In genomic region chr17:25036183-25036582, GRCm38 (mm10) we compare ENCODE assay signal across 10 mouse cellular contexts. TPM values are rescaled to one million over a fixed set of nuclear protein-coding genes. Genes with fewer than 3 reads are reported as not detected.
DNase-seq lines count a peak whose midpoint lies in the region; ATAC-seq and TF ChIP-seq lines count a peak whose summit lies in the region.
"Had no signal": no experiment of that assay in that cellular context is flagged by ENCODE, and none has a peak within 500 bp of the region (broad histone marks: within the 10 kb centered on the region; RNA-seq: fewer than 3 reads in every experiment).

No protein-coding gene starts in this region.

- no peak for TF ChIP-seq POLR2A in spleen, adult 2 months (IDR thresholded peaks at IDR 0.05; ENCODE audit: low read depth, low read length)

- WGBS in hindbrain, embryonic 13.5 days: 68% methylated on average over 4 of the region's 4 CpGs
- WGBS in hindbrain, embryonic 12.5 days: 68% methylated on average over 4 of the region's 4 CpGs
- 88% methylated on average over 4 of the region's 4 CpGs for WGBS in spleen, adult 2 months
- WGBS in stomach, postnatal 0 days: 62% methylated on average over 4 of the region's 4 CpGs

- peak; percentile 61; the same call in 1 of the 2 replicates for TF ChIP-seq CTCF in spleen, adult 2 months (IDR thresholded peaks at IDR 0.05; ENCODE audit: extremely low read depth, insufficient read depth, insufficient read length, insufficient replicate concordance)
- TF ChIP-seq CTCF in stomach, postnatal 0 days (IDR thresholded peaks at IDR 0.05; ENCODE audit: low read depth): peak; percentile 65

- H3K4me1 ChIP-seq in hindbrain, embryonic 13.5 days (replicated peaks): no peaks in the 10 kb centered on the region
- H3K4me1 ChIP-seq in hindbrain, embryonic 12.5 days: no peaks in the 10 kb centered on the region
- no peaks in the 10 kb centered on the region; the same call in 1 of the 2 replicates for H3K4me1 ChIP-seq in spleen, adult 2 months (ENCODE audit: control insufficient read depth, insufficient read depth, insufficient read length)
- no peaks in the 10 kb centered on the region for H3K4me1 ChIP-seq in stomach, postnatal 0 days (replicated peaks; ENCODE audit: control insufficient read depth, insufficient read depth)

- peak; percentile 22 to 43 for DNase-seq in spleen, adult 2 months (ENCODE audit: low read depth in 1 of 2, low spot score in 2 of 2)
- no peak for DNase-seq in spleen, postnatal 14 days (ENCODE audit: low spot score in 2 of 2)
- peak; percentile 20 for DNase-seq in c-Kit-positive CD71-positive TER-119-negative erythroid progenitor cells, embryonic 14.5 days (ENCODE audit: low read depth)
- no peak for DNase-seq in stomach, postnatal 0 days (ENCODE audit: low spot score)
- no peak for DNase-seq in thymus, adult 18-20 months
- DNase-seq: adrenal gland, adult 8-10 months had no signal

- H3K4me2 ChIP-seq in hindbrain, embryonic 13.5 days: no peak overlapping the region
- no peak overlapping the region for H3K4me2 ChIP-seq in hindbrain, embryonic 12.5 days (replicated peaks)
- H3K4me2 ChIP-seq in stomach, postnatal 0 days (replicated peaks; ENCODE audit: low read depth): no peak overlapping the region
- H3K4me2 ChIP-seq: hindbrain, embryonic 14.5 days had no signal

- no peaks in the 10 kb centered on the region for H3K27me3 ChIP-seq in hindbrain, embryonic 13.5 days
- no peaks in the 10 kb centered on the region for H3K27me3 ChIP-seq in hindbrain, embryonic 12.5 days
- no peaks in the 10 kb centered on the region for H3K27me3 ChIP-seq in spleen, adult 2 months (ENCODE audit: control insufficient read depth, insufficient read depth, low read length)
- no peaks in the 10 kb centered on the region for H3K27me3 ChIP-seq in stomach, postnatal 0 days (ENCODE audit: control insufficient read depth, insufficient read depth, low read length)

- no peak overlapping the region for H3K27ac ChIP-seq in hindbrain, embryonic 13.5 days
- no peak overlapping the region for H3K27ac ChIP-seq in hindbrain, embryonic 12.5 days
- H3K27ac ChIP-seq in spleen, adult 2 months (ENCODE audit: insufficient read depth, low read length): no peak overlapping the region
- H3K27ac ChIP-seq in stomach, postnatal 0 days (replicated peaks): no peak overlapping the region
- H3K27ac ChIP-seq: hindbrain, embryonic 14.5 days had no signal

- no peak overlapping the region for H3K4me3 ChIP-seq in hindbrain, embryonic 13.5 days
- no peak overlapping the region for H3K4me3 ChIP-seq in hindbrain, embryonic 12.5 days
- H3K4me3 ChIP-seq in spleen, adult 2 months (ENCODE audit: extremely low read depth, insufficient read depth, insufficient read length): no peak overlapping the region
- no peak overlapping the region for H3K4me3 ChIP-seq in stomach, postnatal 0 days (ENCODE audit: low read depth, low read length)

- no peak for ATAC-seq in hindbrain, embryonic 13.5 days (ENCODE audit: low FRiP score)
- ATAC-seq in hindbrain, embryonic 12.5 days (ENCODE audit: low FRiP score): no peak
- no peak for ATAC-seq in stomach, postnatal 0 days (ENCODE audit: low FRiP score, low TSS enrichment)
- ATAC-seq: forebrain, embryonic 14.5 days had no signal

- peak overlapping the region; percentile 24; the same call in 1 of the 2 replicates for H3K9ac ChIP-seq in hindbrain, embryonic 13.5 days
- H3K9ac ChIP-seq in hindbrain, embryonic 12.5 days: no peak overlapping the region
- H3K9ac ChIP-seq in stomach, postnatal 0 days (ENCODE audit: low read length): no peak overlapping the region
- H3K9ac ChIP-seq: hindbrain, embryonic 14.5 days had no signal

- no peak for TF ChIP-seq EP300 in stomach, postnatal 0 days (optimal IDR thresholded peaks at IDR 0.05)

- H3K9me3 ChIP-seq in hindbrain, embryonic 13.5 days: no peaks in the 10 kb centered on the region
- no peaks in the 10 kb centered on the region for H3K9me3 ChIP-seq in hindbrain, embryonic 12.5 days (replicated peaks)
- no peaks in the 10 kb centered on the region for H3K9me3 ChIP-seq in stomach, postnatal 0 days (ENCODE audit: control insufficient read depth, low read length)

- peaks cover 77% of the 10 kb centered on the region for H3K36me3 ChIP-seq in hindbrain, embryonic 13.5 days
- H3K36me3 ChIP-seq in hindbrain, embryonic 12.5 days: peaks cover 50% of the 10 kb centered on the region
- peaks cover 2% of the 10 kb centered on the region; the same call in 1 of the 2 replicates for H3K36me3 ChIP-seq in spleen, adult 2 months (ENCODE audit: control insufficient read depth, insufficient read depth, low read length)
- peaks cover 13% of the 10 kb centered on the region for H3K36me3 ChIP-seq in stomach, postnatal 0 days (ENCODE audit: control insufficient read depth, insufficient read depth, low read length)

RNA-seq across cellular contexts. Expression of gene Ift140, which starts 20.3 kb away (rescaled TPM):
- polyA plus RNA-seq in hindbrain, embryonic 13.5 days (2015; fragmentation: Nextera tagmentation; extraction: Ambion mirVana): 18.3 and 18.8 TPM in 2 replicates
- 26.7 and 27.6 TPM in 2 replicates for polyA plus RNA-seq in hindbrain, embryonic 12.5 days (2016; fragmentation: Nextera tagmentation; extraction: Ambion mirVana)
- polyA plus RNA-seq in spleen, adult 2 months (2012; rRNA removed): 31.5 and 33.2 TPM in 2 replicates
- polyA plus RNA-seq in stomach, postnatal 0 days (2015; fragmentation: Nextera tagmentation; extraction: Ambion mirVana): 4.1 and 4.2 TPM in 2 replicates

RNA-seq across cellular contexts. Expression of gene Cramp1l, which starts 20.6 kb away (rescaled TPM):
- 6.3 and 7.1 TPM in 2 replicates for polyA plus RNA-seq in hindbrain, embryonic 13.5 days (2015; fragmentation: Nextera tagmentation; extraction: Ambion mirVana)
- 13.8 and 13.9 TPM in 2 replicates for polyA plus RNA-seq in hindbrain, embryonic 12.5 days (2016; fragmentation: Nextera tagmentation; extraction: Ambion mirVana)
- 12.6 and 15.3 TPM in 2 replicates for polyA plus RNA-seq in spleen, adult 2 months (2012; rRNA removed)
- 2.2 and 2.8 TPM in 2 replicates for polyA plus RNA-seq in stomach, postnatal 0 days (2015; fragmentation: Nextera tagmentation; extraction: Ambion mirVana)

RNA-seq across cellular contexts. Expression of gene Tmem204, which starts 47.2 kb away (rescaled TPM):
- 10.8 and 11.5 TPM in 2 replicates for polyA plus RNA-seq in hindbrain, embryonic 13.5 days (2015; fragmentation: Nextera tagmentation; extraction: Ambion mirVana)
- polyA plus RNA-seq in hindbrain, embryonic 12.5 days (2016; fragmentation: Nextera tagmentation; extraction: Ambion mirVana): 8.5 and 9.5 TPM in 2 replicates
- polyA plus RNA-seq in spleen, adult 2 months (2012; rRNA removed): 37.6 and 46.7 TPM in 2 replicates
- polyA plus RNA-seq in stomach, postnatal 0 days (2015; fragmentation: Nextera tagmentation; extraction: Ambion mirVana): 16.8 and 19.0 TPM in 2 replicates

Comparison
In these comparisons a context has a peak if more than half of its experiments do, and no peak if none do; other contexts are left out.
1. DNase-seq: peak in spleen, adult 2 months (2 of 2) and c-Kit-positive CD71-positive TER-119-negative erythroid progenitor cells, embryonic 14.5 days (single experiment); none in spleen, postnatal 14 days (0 of 2), stomach, postnatal 0 days (single experiment) and thymus, adult 18-20 months (0 of 2).